In the genomic region with DNA sequence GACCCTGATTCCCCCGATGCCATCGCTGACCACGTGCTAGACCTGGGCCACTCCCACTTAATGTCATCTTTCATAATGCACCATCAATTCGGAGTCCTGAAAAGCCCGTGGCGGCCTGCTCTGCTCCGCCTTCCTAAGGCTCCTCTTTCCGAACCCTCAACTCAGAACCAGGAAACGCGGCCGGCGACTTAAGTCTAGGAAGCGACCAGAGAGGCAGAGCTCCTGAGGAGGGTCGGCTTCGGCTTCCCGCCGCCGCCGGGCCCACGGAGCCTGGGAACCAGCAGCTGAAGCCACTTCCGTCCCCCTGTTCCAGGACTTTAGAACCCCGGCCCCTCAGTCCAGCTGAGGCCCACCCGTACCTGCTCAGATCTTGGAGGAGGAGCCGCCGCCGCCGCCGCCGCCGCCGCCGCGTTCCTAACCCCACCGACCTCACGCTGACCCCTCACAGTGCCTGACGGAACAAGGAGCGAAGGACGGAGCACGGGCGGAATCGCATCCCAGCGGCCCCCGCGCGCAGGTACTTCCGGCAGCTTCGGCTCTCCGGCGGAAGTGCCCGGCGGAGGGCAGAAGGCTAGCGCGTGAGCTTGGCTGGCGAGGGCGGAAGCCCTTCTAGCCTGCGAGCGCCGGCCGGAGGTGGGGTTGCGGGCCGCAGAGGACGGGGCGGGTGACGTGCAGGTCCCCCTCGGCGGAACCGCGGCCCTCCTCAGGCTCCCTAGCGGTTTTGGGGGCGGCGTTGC, we compare ENCODE assay signal across 8 mouse cellular contexts. TPM values are rescaled to one million over a fixed set of nuclear protein-coding genes. Genes with fewer than 3 reads are reported as not detected.
DNase-seq lines count a peak whose midpoint lies in the region; ATAC-seq and TF ChIP-seq lines count a peak whose summit lies in the region.

A gene (plus strand): TSS at position 69 of the 737 bp plus-strand sequence.
A gene (minus strand): TSS at position 545 of the 737 bp plus-strand sequence.

- no peak for TF ChIP-seq CTCF in Patski (IDR thresholded peaks at IDR 0.05)

- peak within 1 kb of the TSS; percentile 94 for H3K9ac ChIP-seq in hindbrain, embryonic 14.5 days

- DNase-seq in Patski (ENCODE audit: low read depth, low spot score) = no peak
- peak; percentile 91 to 92 for DNase-seq in cerebellum, postnatal 14 days
- DNase-seq in frontal cortex, postnatal 25 days (ENCODE audit: low spot score in 2 of 2) = peak; percentile 70 to 80
- peak; percentile 85 for DNase-seq in hindbrain, embryonic 14.5 days (ENCODE audit: low spot score)
- DNase-seq in layer of hippocampus, postnatal 36 days = peak; percentile 89 to 91
- DNase-seq in lung, postnatal 36 days = peak; percentile 88
- DNase-seq in retina, postnatal 1 day = peak; percentile 94
- peak; percentile 82 for DNase-seq in urinary bladder, adult 18-20 months (ENCODE audit: low spot score in 2 of 2)

- peaks cover 35% of the 10 kb centered on the region for H3K36me3 ChIP-seq in hindbrain, embryonic 14.5 days (replicated peaks; ENCODE audit: control insufficient read depth, insufficient read depth)

- WGBS in hindbrain, embryonic 14.5 days = under 1% methylated on average over 70 of the region's 71 CpGs

- POLR2A ChIA-PET in Patski (lab: Charles Lee) = interaction anchor here (1.2 to 2.2 kb wide), 2 partner anchors 10 to 107 kb away, joined by 3 to 5 read pairs; no protein-coding TSS in a partner anchor

- no peaks in the 10 kb centered on the region for H3K27me3 ChIP-seq in Patski
- H3K27me3 ChIP-seq in hindbrain, embryonic 14.5 days (ENCODE audit: control insufficient read depth, insufficient read depth, low read length) = no peaks in the 10 kb centered on the region

- peak within 1 kb of the TSS; percentile 94 for H3K4me2 ChIP-seq in hindbrain, embryonic 14.5 days (replicated peaks)

- no peaks in the 10 kb centered on the region for H3K9me3 ChIP-seq in hindbrain, embryonic 14.5 days (ENCODE audit: control insufficient read depth, low read length)

- peak within 1 kb of the TSS; percentile 90 for H3K4me3 ChIP-seq in hindbrain, embryonic 14.5 days (replicated peaks; ENCODE audit: low read length)

- peaks cover 35% of the 10 kb centered on the region for H3K4me1 ChIP-seq in hindbrain, embryonic 14.5 days (replicated peaks; ENCODE audit: control insufficient read depth, insufficient read depth, low read length)

- CTCF ChIA-PET in Patski (lab: Charles Lee) = interaction anchor here (1.0 kb wide), 1 partner anchor 11 kb away, joined by 6 read pairs; no protein-coding TSS in a partner anchor

- in situ Hi-C loops in Patski (cut with MboI; ENCODE audit: low pct_unique_long_range_greater_than_20kb) = no loop called here

- peak; percentile 89 for ATAC-seq in Patski
- peak; percentile 92 for ATAC-seq in hindbrain, embryonic 14.5 days (ENCODE audit: low FRiP score)

- peak within 1 kb of the TSS; percentile 91 for H3K27ac ChIP-seq in hindbrain, embryonic 14.5 days

RNA-seq across cellular contexts. Expression of the first gene that starts in this region (rescaled TPM):
- polyA plus RNA-seq in Patski (2021) = 41.8 TPM
- polyA plus RNA-seq in hindbrain, embryonic 14.5 days (2014; fragmentation: Nextera tagmentation; extraction: Ambion mirVana) = 66.7 and 67.6 TPM in 2 replicates
- 10 to 100 TPM; 77.5 to 83.5 TPM for total RNA-seq in layer of hippocampus, postnatal 36 days (2021)

RNA-seq across cellular contexts. Expression of the second gene that starts in this region (rescaled TPM):
- 44.8 TPM for polyA plus RNA-seq in Patski (2021)
- 62.3 and 63.3 TPM in 2 replicates for polyA plus RNA-seq in hindbrain, embryonic 14.5 days (2014; fragmentation: Nextera tagmentation; extraction: Ambion mirVana)
- 10 to 100 TPM; 48.4 to 53.8 TPM for total RNA-seq in layer of hippocampus, postnatal 36 days (2021)
